Mouse (Mus musculus): ENCODE data around the gene Ppfia4.

DNA sequence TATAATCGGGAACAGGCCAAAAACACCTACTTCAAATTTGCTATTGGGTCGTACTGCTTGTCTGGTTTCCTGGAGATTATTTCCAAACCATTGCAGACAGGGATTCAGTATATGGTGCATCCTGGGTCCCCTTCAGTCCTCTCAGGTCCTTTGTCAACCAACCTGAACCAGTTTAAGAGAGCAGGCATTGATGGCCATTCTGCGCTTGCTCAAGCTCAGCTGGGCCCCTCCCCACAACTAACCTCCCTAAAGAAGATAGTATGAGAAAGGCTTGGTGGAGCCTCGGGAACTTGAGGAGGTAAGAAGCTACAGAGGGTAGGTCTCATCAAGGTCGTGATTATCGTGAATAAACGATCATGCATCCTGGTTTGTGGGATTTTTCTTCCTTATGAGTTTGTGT is 39.5 kb downstream of the Ppfia4 start:
- TF ChIP-seq EP300 (optimal IDR thresholded peaks at IDR 0.05), result no peak
- no peak for TF ChIP-seq CTCF (IDR thresholded peaks at IDR 0.05; ENCODE audit: low read depth)
